Mouse (Mus musculus): ENCODE results near the gene Zdhhc21. TPM values are rescaled to one million over a fixed set of nuclear protein-coding genes. Genes with fewer than 3 reads are reported as not detected.
A peak's percentile ranks its signal among the peaks of the same experiment; 100 is the strongest.

The Zdhhc21 gene
- polyA plus RNA-seq, 1 experiment from 2014 or later, result 9.0 TPM

- DNase-seq (ENCODE audit: low read depth, low spot score) (peak; percentile 99), ATAC-seq (peak; percentile 88)
- in situ Hi-C loops (cut with MboI; ENCODE audit: low pct_unique_long_range_greater_than_20kb), result no loop called here
- POLR2A ChIA-PET, result interaction anchor here (0.8 to 1.0 kb wide), 2 partner anchors 92 to 124 kb away, joined by 3 read pairs; no protein-coding TSS in a partner anchor
- CTCF ChIA-PET, result interaction anchor here (0.7 to 2.2 kb wide), 9 partner anchors 14 to 174 kb away, joined by 3 to 6 read pairs (median 3); no protein-coding TSS in a partner anchor
- TF ChIP-seq CTCF (IDR thresholded peaks at IDR 0.05), result no peak
- H3K27me3 ChIP-seq, result no peaks in the 10 kb centered on the region
Observed at GRCm38 (mm10) chr4:82765513-82766216, 94.1 kb downstream of the Zdhhc21 start.

GRCm38 (mm10) chr4:82763586-82763985 lies 96.2 kb downstream of the Zdhhc21 start:
- CTCF ChIA-PET, result interaction anchor here (2.6 kb wide), 1 partner anchor 120 kb away, joined by 8 read pairs; no protein-coding TSS in a partner anchor
- in situ Hi-C loops (cut with MboI; ENCODE audit: low pct_unique_long_range_greater_than_20kb), result loop anchor here (5.0 kb wide), 1 partner anchor 126 kb away; no protein-coding TSS in a partner anchor
- ATAC-seq (no peak), DNase-seq (ENCODE audit: low read depth, low spot score) (no peak)
- TF ChIP-seq CTCF (IDR thresholded peaks at IDR 0.05), result no peak
- H3K27me3 ChIP-seq, result no peaks in the 10 kb centered on the region
- POLR2A ChIA-PET, result interaction anchor here (0.5 kb wide), 1 partner anchor 1397 kb away, joined by 5 read pairs; no protein-coding TSS in a partner anchor

- ATAC-seq (peak; percentile 59), DNase-seq (ENCODE audit: low read depth, low spot score) (peak; percentile 51)
- CTCF ChIA-PET, result interaction anchor here (1.6 to 2.6 kb wide), 2 partner anchors 67 to 119 kb away, joined by 4 to 8 read pairs; no protein-coding TSS in a partner anchor
- POLR2A ChIA-PET, result interaction anchor here (0.6 kb wide), 1 partner anchor 141 kb away, joined by 3 read pairs; no protein-coding TSS in a partner anchor
- TF ChIP-seq CTCF (IDR thresholded peaks at IDR 0.05), result no peak
- no peaks in the 10 kb centered on the region for H3K27me3 ChIP-seq
- in situ Hi-C loops (cut with MboI; ENCODE audit: low pct_unique_long_range_greater_than_20kb), result loop anchor here (5.0 kb wide), 1 partner anchor 125 kb away; no protein-coding TSS in a partner anchor
Observed at GRCm38 (mm10) chr4:82762430-82763119, 97.2 kb downstream of the Zdhhc21 start.

- no peaks in the 10 kb centered on the region for H3K27me3 ChIP-seq
- ChIA-PET POLR2A (interaction anchor here (0.6 kb wide), 1 partner anchor 176 kb away, joined by 4 read pairs; no protein-coding TSS in a partner anchor), CTCF (no interaction called here)
- ATAC-seq (no peak), DNase-seq (ENCODE audit: low read depth, low spot score) (no peak)
- no peak for TF ChIP-seq CTCF (IDR thresholded peaks at IDR 0.05)
- in situ Hi-C loops (cut with MboI; ENCODE audit: low pct_unique_long_range_greater_than_20kb), result no loop called here
Observed at GRCm38 (mm10) chr4:82756295-82756626, 103.5 kb downstream of the Zdhhc21 start.

GRCm38 (mm10) chr4:82755616-82756294 lies 104.0 kb downstream of the Zdhhc21 start:
- DNase-seq (ENCODE audit: low read depth, low spot score) (no peak), ATAC-seq (no peak)
- H3K27me3 ChIP-seq, result no peaks in the 10 kb centered on the region
- CTCF ChIA-PET, result no interaction called here
- in situ Hi-C loops (cut with MboI; ENCODE audit: low pct_unique_long_range_greater_than_20kb), result no loop called here
- POLR2A ChIA-PET, result no interaction called here
- no peak for TF ChIP-seq CTCF (IDR thresholded peaks at IDR 0.05)

Other genes starting within 250 kb of the Zdhhc21 start
- gene Nfib, start 154.2 kb downstream of the Zdhhc21 start, polyA plus RNA-seq (2021), result 27.3 TPM
- not detected for gene Cer1, start 25.2 kb upstream of the Zdhhc21 start, polyA plus RNA-seq (2021)
- 0.10 TPM for gene Frem1, start 192.4 kb upstream of the Zdhhc21 start, polyA plus RNA-seq (2021)

Measured in Patski (cell line).